Mouse (Mus musculus): Measurements from ENCODE around the gene Wwp2.

The Wwp2 gene

DNA sequence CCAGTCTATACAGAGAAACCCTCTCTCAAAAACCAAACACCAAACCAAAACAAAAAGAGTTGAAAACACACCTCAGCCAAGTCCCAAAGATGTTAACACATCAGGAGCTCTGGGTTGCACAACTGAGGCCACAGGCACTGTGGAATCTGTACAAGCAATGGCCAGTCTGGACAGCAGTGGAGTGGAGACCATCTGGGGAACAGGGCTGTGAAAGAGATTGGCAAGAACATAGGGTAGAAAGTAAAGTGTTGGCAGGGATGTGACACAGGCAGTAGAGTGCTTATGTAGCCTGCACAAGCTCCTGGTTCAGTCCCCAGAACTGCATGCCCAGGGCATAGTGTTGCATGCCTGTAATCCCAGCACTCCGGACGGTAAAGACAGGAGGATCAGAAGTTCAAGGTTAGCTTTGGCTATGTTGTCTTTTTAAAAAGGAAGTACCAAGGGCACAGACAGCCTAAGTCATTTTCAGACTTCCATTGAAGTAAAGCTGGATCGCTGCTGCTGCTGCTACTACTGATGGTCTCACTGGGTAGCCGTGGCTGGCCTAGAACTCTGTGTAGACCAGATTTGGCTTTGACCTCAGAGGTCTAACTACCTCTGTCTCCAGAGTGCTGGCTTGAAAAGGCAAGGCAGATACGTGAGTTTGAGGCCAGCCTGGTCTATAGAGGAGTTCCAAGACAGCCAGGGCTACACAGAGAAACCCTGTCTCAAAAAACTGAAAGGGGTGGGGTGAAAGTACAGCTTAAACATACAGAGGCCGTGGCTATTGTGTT, 79.0 kb downstream of the Wwp2 start:
- no peak for DNase-seq

DNA sequence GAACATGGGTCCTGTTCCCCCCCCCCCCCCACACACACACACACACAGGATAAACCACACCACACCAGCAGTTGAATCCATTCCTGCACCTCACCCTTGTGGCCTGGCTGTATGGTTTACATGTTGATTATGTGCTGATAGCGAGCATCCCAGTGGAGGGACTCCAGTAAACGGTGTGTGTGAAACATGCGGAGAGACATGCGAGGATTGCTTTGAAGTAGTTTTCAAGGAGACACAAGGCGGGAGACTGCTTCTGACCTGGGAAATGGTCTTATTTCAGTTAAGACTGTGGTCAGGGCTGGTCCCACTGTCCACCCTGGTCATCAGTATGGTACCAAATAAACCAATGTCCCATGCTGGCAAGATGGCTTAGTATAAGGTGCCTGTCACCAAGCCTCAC, 82.6 kb downstream of the Wwp2 start:
- DNase-seq: no peak

GRCm38 (mm10) chr8:107519860-107520259, 83.7 kb downstream of the Wwp2 start:
- peak in 1 of 2 experiments; percentile 36 for DNase-seq

DNA sequence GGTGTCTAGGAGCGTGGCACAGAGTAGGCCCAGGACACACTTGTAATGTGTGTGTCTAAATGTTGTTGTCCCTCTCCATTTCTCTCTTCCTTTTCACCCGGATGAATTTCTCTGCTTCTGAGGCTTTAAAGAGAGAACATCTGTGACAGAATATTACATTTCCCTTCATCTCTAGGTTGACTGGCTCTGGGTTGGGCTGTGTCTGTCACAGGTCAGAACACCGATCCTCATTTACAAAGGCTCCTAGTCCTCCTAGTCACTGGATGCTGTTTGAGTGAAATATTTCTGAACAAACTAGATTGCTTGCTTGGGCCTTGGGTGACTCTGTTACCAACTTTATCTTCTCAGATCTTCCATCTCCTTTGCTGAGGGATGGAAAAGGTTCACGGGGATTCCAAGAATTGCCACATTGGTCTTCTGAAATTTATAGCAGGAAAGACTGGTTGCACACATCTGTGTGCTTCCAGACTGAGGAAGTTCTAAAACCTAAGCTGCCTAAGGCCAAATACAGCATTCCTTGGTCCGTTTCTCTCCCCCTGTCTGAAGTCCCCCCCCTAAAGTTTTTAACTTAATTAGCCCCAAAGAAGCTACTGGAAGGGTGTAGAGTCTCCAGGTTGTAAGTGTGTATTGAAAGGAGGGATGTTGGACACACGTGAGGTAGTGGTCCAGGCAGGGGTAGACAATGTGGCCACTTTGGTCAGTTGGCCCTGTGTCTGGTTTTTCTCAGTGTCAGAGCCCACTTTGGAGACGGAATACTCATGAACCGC, 85.8 kb downstream of the Wwp2 start:
- no peak for DNase-seq

GRCm38 (mm10) chr8:107522555-107522833, 86.3 kb downstream of the Wwp2 start:
- DNase-seq: no peak

- no peak for DNase-seq
Observed at GRCm38 (mm10) chr8:107524535-107524934, 88.4 kb downstream of the Wwp2 start.

DNA sequence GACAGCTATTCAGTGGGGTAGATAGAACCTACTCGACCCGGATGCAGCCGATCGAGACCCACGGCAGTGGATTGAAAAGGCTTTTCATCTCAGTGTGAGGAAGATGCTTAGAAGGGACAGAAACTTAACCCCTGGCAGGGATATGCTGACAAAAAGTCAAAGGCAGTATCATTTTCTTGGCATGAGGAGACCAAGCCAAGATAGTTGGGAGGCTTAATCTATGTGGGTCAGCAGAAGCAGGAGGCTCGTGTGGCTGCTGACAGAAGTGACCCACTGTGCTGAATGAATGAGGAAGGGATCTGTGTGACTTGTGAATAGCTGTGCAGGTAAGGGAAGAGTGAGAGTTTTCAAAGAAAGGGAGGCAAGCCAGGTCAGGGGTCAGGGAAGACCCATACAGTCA, 92.6 kb downstream of the Wwp2 start:
- no peak for DNase-seq

- DNase-seq: no peak
Observed at GRCm38 (mm10) chr8:107537472-107537871, 101.3 kb downstream of the Wwp2 start.

GRCm38 (mm10) chr8:107540623-107541022, 104.5 kb downstream of the Wwp2 start:
- DNase-seq: no peak

DNA sequence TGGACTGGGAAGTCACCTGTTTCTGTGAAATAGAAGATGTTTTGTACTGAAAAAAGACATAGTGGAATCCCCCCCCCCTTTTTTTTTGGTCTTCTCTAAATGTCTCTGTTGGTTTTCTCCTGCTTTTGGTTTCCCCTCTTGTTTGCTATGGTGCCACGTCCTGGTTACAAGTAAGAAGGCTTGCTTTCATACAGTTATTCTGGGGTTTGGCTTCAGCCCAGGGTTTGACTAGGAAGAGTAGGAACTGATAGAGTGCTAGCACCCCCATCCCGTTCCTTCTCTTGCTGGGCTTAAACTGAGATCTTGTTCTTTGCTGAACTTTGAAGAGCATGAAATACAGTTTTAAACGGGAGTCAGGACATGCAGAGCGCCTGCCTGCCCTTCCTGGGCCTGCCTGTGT, 105.2 kb downstream of the Wwp2 start:
- DNase-seq: no peak

DNA sequence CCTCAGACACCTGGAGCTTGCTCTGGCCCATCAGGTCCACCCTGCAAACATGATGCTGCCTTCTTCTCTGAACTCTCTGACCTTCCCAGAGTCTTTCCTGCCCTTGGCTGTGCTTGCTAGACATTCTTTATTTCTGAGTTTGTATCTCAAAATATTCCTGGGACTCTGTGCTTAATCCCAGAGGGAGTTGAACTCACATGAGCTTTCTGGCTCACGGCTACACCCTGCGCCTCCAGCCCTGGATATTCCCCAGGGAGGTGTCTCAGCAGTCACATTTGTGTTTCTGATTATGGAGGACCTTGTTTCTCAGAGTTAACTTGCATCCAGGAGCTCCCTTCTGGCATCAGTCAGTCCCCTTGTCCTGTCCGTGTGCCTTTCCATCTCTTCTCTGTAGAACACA, 106.0 kb downstream of the Wwp2 start:
- DNase-seq: no peak

DNA sequence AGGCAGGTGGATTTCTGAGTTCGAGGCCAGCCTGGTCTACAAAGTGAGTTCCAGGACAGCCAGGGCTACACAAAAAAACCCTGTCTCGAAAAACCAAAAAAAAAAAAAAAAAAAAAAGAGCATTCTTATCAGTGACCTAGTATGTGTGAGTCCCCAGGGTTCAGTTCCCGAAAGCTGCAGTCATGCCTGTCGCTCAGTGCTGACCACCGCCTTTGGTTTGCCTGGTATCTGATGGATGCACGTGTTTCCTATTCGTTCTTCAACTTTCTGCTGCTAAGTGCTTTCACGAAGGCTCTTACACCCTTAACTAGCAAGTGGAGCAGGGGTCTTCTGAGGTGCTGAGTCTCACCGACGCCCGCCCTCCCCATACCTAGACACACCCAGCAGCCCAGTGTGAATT, 107.5 kb downstream of the Wwp2 start:
- DNase-seq: no peak

DNA sequence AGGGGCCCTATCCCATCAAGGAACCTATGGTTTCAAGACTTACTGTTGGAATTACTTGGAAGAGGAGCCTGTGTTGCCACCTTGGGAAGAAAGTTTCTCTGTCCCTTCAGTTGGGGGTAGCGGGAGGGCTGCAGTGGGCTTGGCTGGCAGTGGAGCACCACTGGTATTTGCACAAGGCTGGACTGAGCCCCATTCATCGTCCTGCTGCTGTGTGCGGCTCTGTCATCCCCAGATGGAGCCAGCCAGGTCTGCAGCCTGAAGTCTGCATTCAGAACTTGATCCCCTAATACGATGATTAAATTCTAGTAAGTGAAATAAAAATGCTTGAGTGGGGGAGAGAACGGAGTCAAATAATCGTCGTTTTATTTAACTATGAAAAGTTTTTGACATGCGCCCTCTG, 108.0 kb downstream of the Wwp2 start:
- DNase-seq: no peak

- DNase-seq: no peak
Observed at GRCm38 (mm10) chr8:107544651-107545174, 108.5 kb downstream of the Wwp2 start.

DNA sequence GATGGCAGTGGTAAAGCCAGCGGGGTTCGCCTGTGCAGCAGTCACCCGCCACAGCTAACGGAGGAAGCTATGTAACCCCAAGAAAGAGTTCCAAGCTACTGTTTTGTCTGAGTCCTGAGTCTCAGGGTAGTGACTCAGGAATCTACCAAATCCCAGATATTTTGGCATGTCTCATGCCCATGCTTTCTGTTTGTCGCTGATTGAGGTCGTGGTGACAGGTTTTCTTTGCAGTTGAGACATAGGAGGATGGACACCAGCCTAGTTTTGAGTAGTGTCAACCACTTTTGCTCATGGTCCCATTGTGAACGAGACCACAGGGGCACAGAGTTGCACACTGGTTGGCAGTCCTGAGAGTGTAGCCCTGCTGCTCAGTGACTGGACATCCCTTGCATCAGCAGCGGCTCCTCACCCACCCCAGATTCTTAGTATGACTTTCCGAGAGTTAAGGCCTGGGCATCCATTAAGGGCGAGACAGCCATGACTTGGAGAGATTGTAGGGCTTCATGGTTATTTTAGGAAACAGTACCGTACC, 109.5 kb downstream of the Wwp2 start:
- no peak for DNase-seq

- DNase-seq: no peak
Observed at GRCm38 (mm10) chr8:107546154-107546553, 110.0 kb downstream of the Wwp2 start.

- DNase-seq: no peak
Observed at GRCm38 (mm10) chr8:107546817-107547216, 110.7 kb downstream of the Wwp2 start.

- no peak for DNase-seq
Observed at GRCm38 (mm10) chr8:107552234-107552633, 116.1 kb downstream of the Wwp2 start.

DNA sequence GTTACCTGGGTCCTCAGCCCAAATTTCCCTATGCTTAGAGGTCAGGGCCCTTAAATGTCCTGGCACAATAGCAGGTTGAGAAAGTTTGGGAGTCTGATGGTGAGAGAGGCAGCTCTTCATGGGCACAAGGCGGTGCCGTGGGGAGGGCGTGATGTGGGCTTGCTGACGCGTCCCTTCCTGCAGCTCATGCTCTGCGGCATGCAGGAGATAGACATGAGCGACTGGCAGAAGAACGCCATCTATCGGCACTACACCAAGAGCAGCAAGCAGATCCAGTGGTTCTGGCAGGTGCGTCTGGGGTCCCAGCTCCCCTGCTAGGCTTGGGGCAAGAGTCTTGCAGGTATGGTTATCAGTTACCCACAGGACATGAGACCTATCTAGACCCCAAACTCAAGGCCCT, 119.1 kb downstream of the Wwp2 start:
- DNase-seq: no peak

GRCm38 (mm10) chr8:107556511-107556936, 120.4 kb downstream of the Wwp2 start:
- DNase-seq: peak; percentile 43 to 44

DNA sequence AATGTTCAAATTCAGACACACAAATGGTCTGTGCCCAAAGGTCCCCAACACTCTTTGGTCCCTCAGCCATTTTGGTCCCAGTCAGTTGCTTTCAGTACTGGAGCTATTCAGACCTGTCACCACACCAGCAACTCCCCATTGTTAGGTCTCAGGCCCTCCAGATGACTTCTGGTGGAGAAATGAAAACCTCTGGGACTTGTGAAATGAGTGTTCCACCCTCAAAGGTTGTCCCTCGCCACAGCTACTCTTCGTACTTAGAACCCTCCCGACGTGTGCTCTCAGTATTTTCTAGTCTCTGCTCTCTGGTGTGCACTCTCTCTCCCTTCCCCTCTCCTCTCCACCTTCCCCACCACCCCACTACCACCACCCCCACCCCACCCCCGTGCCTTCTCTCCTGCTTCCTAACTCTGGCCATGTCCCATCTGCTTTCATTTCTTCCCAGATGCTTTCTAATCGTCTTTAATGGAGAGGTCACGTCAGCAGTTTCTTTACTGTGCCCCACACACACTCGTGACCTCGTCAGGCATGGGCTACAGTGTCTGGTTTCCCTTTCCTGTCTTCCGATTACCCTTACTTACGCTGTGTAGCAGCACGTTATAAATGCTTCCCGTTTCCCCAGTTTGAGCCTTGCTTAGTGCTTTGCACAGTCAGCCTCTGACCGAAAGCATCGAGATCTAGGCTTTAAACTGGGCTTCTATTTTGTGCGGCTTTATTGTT, 124.8 kb downstream of the Wwp2 start:
- DNase-seq: no peak

DNA sequence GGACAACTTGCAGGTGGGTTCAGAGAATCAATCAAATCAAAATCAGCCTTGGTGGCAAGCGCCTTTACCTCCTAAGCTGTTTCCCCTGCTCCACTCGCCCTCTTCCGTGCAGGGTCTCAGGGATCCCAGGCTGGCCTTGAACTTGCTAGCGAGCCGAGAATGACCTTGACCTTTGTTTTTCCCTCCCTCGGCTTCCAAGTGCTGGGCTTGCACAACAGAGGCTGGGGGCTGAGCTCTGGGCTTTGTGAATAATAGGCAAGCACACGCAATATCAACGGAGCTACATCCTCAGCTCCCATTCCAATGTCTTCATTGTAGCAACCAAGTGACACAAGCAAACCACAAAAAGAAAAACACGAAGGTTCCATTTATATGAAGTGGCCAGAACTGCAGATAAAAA, 126.0 kb downstream of the Wwp2 start:
- DNase-seq: no peak

- no peak for DNase-seq
Observed at GRCm38 (mm10) chr8:107571046-107571445, 134.9 kb downstream of the Wwp2 start.
